Mouse (Mus musculus) spleen, embryonic (tissue): ENCODE results near the gene Efemp2.

Experiments used
- CTCF ChIA-PET: fragments of 350-600 bp; sonication (Branson Sonifier 250); formaldehyde crosslinking; loops from one replicate; lab custom pipeline; 2022; lab: Charles Lee

Efemp2 gene

GRCm38 (mm10) chr19:5474281-5475068, 721 bp downstream of the Efemp2 start:
- CTCF ChIA-PET: interaction anchor here (1.6 kb wide), 1 partner anchor 13 kb away, joined by 4 read pairs; the partner anchor contains the start of gene Mus81

DNA sequence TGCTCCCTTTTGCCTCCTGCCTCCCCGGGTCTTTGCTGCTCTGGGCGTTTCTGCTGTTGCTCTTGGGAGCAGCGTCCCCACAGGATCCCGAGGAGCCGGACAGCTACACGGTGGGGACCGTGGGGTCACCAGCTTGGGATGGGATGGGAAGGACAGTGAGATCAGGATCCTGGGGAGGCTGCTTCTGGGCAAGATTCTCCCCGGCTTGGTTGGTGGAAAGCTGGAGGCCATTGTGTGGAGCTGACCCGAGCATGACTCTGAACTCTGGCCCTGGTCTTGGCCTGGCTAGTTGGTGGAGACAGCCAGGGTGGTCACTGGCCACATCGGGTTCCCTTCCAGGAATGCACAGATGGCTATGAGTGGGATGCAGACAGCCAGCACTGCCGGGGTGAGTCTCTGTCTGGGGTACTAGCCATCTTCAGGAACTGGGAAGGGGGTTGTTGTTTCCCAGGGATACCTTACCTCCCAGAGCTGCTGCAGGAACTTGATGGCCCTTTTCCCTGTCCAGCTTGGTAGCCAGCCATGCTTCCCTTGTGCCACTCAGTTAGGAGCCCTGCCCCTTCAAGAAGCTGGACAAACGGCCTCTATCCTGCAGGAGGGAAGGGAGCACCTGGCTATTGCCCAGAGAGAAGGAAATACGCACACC, 1.4 kb downstream of the Efemp2 start:
- CTCF ChIA-PET: interaction anchor here (0.6 to 0.9 kb wide), 2 partner anchors 11 to 88 kb away, joined by 3 to 6 read pairs; no protein-coding TSS in a partner anchor

GRCm38 (mm10) chr19:5477004-5477667, 3.4 kb downstream of the Efemp2 start:
- CTCF ChIA-PET: no interaction called here

DNA sequence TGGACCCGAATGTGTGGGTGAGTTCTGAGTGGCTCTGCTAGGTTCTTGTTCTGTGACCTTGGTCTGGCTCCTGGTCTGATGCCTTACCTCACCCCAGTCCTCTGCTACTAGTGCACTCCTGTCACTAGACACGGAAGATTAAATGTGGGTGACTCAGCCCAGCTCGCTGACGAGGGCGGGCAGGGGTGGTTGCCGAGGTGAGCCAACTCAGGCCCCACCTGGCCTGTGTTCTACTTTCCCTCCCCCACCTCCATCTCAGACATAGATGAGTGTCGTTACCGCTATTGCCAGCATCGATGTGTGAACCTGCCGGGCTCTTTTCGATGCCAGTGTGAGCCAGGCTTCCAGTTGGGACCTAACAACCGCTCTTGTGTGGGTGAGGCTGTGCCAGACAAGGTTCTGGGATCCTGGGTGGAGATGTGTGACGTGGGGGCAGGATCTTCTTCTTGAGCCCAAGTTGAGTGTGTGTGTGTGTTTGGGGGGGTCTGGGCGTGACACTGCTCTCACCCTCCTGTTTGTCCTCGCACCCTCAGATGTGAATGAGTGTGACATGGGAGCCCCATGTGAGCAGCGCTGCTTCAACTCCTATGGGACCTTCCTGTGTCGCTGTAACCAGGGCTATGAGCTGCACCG, 4.0 kb downstream of the Efemp2 start:
- CTCF ChIA-PET: no interaction called here

DNA sequence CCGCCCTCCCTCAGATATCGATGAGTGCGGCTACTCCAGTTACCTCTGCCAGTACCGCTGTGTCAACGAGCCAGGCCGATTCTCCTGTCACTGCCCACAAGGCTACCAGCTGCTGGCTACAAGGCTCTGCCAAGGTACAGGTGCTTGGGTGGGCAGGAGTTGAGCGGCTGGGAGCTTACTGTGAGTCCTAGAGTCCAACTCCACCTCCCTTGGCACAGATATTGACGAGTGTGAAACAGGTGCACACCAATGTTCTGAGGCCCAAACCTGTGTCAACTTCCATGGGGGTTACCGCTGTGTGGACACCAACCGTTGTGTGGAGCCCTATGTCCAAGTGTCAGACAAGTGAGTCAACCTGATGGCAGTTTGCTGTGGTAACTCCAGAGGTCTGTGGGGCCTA, 6.3 kb downstream of the Efemp2 start:
- CTCF ChIA-PET: no interaction called here

DNA sequence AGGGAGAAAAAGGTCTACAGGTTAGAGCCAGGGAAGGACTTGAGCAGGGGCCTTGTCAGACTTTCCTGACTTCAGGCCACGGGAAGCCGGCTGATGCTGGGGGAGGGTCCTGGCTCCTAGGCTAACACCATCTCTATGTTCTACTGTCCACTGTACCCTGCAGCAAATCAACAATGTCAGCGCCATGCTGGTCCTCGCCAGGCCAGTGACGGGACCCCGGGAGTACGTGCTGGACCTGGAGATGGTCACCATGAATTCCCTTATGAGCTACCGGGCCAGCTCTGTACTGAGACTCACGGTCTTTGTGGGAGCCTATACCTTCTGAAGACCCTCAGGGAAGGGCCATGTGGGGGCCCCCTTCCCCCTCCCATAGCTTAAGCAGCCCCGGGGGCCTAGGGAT, 7.6 kb downstream of the Efemp2 start:
- CTCF ChIA-PET: no interaction called here

GRCm38 (mm10) chr19:5483386-5484359, 9.9 kb downstream of the Efemp2 start:
- CTCF ChIA-PET: no interaction called here

GRCm38 (mm10) chr19:5484496-5484895, 10.7 kb downstream of the Efemp2 start:
- CTCF ChIA-PET: no interaction called here

DNA sequence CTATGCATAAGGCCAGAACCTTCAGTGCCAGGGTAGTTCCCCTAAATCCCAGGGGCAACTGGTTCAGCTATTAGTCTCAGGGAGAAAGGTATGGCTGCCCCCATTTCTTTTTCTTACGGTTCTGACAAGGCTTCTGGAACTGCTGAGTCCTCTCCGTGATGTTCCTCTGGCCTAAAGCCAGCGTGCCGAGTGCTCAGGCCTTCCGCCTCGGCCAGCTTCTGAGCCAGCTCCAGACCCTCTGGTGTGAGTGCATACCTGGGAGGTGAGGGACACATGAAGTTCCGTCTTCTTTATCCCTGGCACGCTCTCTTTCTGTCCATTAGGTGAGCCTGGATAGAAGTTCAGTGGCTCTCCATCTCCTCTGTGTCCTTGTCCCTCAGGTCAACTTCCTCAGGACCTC, 11.6 kb downstream of the Efemp2 start:
- CTCF ChIA-PET: no interaction called here

GRCm38 (mm10) chr19:5485821-5486220, 12.1 kb downstream of the Efemp2 start:
- CTCF ChIA-PET: no interaction called here

GRCm38 (mm10) chr19:5486286-5486685, 12.5 kb downstream of the Efemp2 start:
- CTCF ChIA-PET: no interaction called here

DNA sequence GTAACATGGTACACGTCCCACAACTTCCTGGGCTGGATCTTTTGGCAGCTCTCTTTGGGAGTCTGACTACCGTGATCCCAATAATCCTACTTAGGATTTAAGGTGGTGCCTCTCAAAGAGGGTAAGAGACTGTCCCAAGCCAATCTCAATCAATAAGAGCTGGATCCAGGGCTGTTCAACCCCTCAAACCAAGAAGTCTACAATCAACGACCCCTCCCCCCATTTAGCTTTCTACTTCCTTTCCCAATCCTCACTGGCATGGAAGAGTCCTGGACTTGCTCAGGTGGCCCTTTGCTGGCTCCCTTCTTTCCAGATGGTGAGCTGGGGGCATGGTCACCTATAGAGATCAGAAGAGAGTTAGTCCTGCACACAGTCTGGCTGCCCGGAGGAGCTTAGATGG, 13.0 kb downstream of the Efemp2 start:
- CTCF ChIA-PET: interaction anchor here (0.9 to 1.7 kb wide), 3 partner anchors 13 to 54 kb away, joined by 4 to 9 read pairs (median 5); partner anchors contain the start of gene Efemp2

DNA sequence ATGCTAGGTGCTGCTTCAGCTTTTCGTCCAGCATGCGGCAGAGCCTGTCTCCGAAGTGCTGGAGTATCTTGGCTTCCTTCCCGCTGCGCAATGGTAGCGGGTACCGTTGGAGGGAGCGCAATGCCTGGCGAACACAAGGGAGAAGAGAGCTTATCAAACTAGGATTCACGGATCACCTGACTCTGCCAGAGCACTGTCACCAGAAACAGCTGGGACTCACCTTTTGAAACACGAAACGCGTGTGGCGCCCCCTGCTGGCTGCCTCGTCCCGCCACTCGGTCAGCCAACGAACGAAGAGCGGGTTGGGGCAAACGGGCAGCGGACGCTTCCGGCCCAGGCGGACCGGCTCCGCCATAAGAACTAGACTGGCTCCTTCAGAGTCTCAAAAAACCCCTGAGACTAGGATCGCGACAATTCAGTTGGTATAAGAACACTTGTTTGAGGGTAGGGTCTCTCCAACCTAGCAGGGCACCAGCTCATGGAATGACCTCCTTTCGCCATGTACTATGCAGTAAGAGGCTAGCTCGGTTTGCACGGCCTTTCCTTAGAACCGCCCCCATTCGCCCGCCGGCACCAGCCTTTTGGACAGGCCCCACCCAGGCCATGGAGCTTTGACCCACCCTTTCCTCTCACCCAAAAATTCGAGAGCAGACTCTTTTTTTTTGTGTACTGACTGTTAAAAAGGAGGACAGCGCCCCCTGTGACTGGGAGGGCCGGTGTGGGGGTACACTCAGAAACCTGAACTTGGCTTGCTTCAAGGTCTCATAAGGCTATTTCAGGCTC, 14.2 kb downstream of the Efemp2 start, which contains the start of gene Mus81:
TSS of gene Mus81 (minus strand) at position 635 of the 783 bp plus-strand sequence.
- CTCF ChIA-PET: interaction anchor here (0.7 to 1.7 kb wide), 6 partner anchors 14 to 55 kb away, joined by 3 to 9 read pairs (median 4); partner anchors contain the start of genes Efemp2 and Snx32

GRCm38 (mm10) chr19:5488878-5489571, 15.3 kb downstream of the Efemp2 start:
- CTCF ChIA-PET: interaction anchor here (0.5 to 1.1 kb wide), 3 partner anchors 22 to 557 kb away, joined by 3 to 12 read pairs (median 3); partner anchors contain the start of gene Snx32

GRCm38 (mm10) chr19:5489721-5490120, 16.0 kb downstream of the Efemp2 start:
- CTCF ChIA-PET: interaction anchor here (1.1 kb wide), 1 partner anchor 21 kb away, joined by 3 read pairs; the partner anchor contains the start of gene Snx32

GRCm38 (mm10) chr19:5490313-5490897, 16.7 kb downstream of the Efemp2 start, which contains the start of gene Cfl1:
Gene Cfl1 (plus strand): TSS chr19:5490455.
- CTCF ChIA-PET: interaction anchor here (1.1 kb wide), 1 partner anchor 20 kb away, joined by 3 read pairs; the partner anchor contains the start of gene Snx32

- CTCF ChIA-PET: no interaction called here
Measured at GRCm38 (mm10) chr19:5490898-5491708, 17.3 kb downstream of the Efemp2 start.
